Mouse (Mus musculus) liver, embryonic 14.5 days (tissue): Measurements from ENCODE around the gene 4930562C15Rik.

Experiments
- CTCF ChIP-seq: IDR thresholded peaks from 2 replicates; pipeline ENCODE4 v1.5.1; 2016; ENCODE audit warnings: antibody characterized with exemption, low read depth, control low read depth
- EP300 ChIP-seq: IDR thresholded peaks from 2 replicates; pipeline ENCODE4 v1.6.1; 2016; ENCODE audit warnings: antibody characterized with exemption, low read depth

- TF ChIP-seq CTCF (no peak), EP300 (no peak)
Observed at GRCm38 (mm10) chr16:4866101-4866695, 31.0 kb downstream of the 4930562C15Rik start.
